Mouse (Mus musculus) stomach, embryonic 14.5 days (tissue): ENCODE results near the gene 4930519G04Rik. TPM values are rescaled to one million over a fixed set of nuclear protein-coding genes. Genes with fewer than 3 reads are reported as not detected.
A peak's percentile ranks its signal among the peaks of the same experiment; 100 is the strongest.

ENCODE experiments used
- ATAC-seq: fragments of 200-750 bp; cut with Nextera tagmentation; 2 replicates; pipeline ENCODE4 v1.8.0; 2017; ENCODE audit warnings: low read depth, moderate TSS enrichment; ENCODE audit not compliant: insufficient number of reproducible peaks, insufficient read depth, low FRiP score
- H3K27ac ChIP-seq: fragments of 300-500 bp; sonication (generic); 2 replicates; pipeline ENCODE4 v1.5.1; 2014; ENCODE audit warnings: mild to moderate bottlenecking, low read length, moderate library complexity, mixed read lengths
- H3K27me3 ChIP-seq: fragments of 300-500 bp; sonication (generic); 2 replicates; pipeline ENCODE4 v1.6.1; 2014; ENCODE audit warnings: low read length, control low read depth, mixed read lengths; ENCODE audit not compliant: control insufficient read depth, insufficient read depth
- H3K36me3 ChIP-seq: fragments of 300-500 bp; sonication (generic); 2 replicates; pipeline ENCODE4 v1.6.1; 2014; ENCODE audit warnings: mild to moderate bottlenecking, control low read depth, low read length, moderate library complexity, mixed read lengths; ENCODE audit not compliant: control insufficient read depth, insufficient read depth
- H3K4me1 ChIP-seq: fragments of 300-500 bp; sonication (generic); 2 replicates; pipeline ENCODE4 v1.6.1; 2014; ENCODE audit warnings: low read length, control low read depth, mixed read lengths; ENCODE audit not compliant: control insufficient read depth, insufficient read depth
- H3K4me2 ChIP-seq: fragments of 300-500 bp; sonication (generic); replicated peaks from 2 replicates; pipeline ENCODE4 v1.6.1; 2014; ENCODE audit warnings: low read depth, low read length, control low read depth
- H3K4me3 ChIP-seq: fragments of 300-500 bp; sonication (generic); 2 replicates; pipeline ENCODE4 v1.5.1; 2014; ENCODE audit warnings: low read depth, low read length, control low read depth
- H3K9ac ChIP-seq: fragments of 300-500 bp; sonication (generic); replicated peaks from 2 replicates; pipeline ENCODE4 v1.6.1; 2014; ENCODE audit warnings: low read depth, mild to moderate bottlenecking, control low read depth, low read length, moderate library complexity, mixed read lengths
- H3K9me3 ChIP-seq: fragments of 300-500 bp; sonication (generic); 2 replicates; pipeline ENCODE4 v1.6.1; 2016; ENCODE audit warnings: low read depth, low read length, control low read depth; ENCODE audit not compliant: control insufficient read depth
- WGBS: fragments of 180-500 bp; shearing (Covaris S2); extraction: QIAGEN DNeasy Blood & Tissue Kit; methylation state at CpG from one replicate; pipeline ENCODE4 v1.1.7; 2014; 5-methylcytosine and 5-hydroxymethylcytosine counted together
- polyA plus RNA-seq: library from polyadenylated mRNA; unstranded; fragments of >200 nt; fragmentation: Nextera tagmentation; extraction: Ambion mirVana; gene quantifications from 2 replicates; pipeline ENCODE4 v1.2.1, GENCODE M21; 2014

4930519G04Rik gene
- polyA plus RNA-seq, 1 experiment from 2014 or later: not detected

DNA sequence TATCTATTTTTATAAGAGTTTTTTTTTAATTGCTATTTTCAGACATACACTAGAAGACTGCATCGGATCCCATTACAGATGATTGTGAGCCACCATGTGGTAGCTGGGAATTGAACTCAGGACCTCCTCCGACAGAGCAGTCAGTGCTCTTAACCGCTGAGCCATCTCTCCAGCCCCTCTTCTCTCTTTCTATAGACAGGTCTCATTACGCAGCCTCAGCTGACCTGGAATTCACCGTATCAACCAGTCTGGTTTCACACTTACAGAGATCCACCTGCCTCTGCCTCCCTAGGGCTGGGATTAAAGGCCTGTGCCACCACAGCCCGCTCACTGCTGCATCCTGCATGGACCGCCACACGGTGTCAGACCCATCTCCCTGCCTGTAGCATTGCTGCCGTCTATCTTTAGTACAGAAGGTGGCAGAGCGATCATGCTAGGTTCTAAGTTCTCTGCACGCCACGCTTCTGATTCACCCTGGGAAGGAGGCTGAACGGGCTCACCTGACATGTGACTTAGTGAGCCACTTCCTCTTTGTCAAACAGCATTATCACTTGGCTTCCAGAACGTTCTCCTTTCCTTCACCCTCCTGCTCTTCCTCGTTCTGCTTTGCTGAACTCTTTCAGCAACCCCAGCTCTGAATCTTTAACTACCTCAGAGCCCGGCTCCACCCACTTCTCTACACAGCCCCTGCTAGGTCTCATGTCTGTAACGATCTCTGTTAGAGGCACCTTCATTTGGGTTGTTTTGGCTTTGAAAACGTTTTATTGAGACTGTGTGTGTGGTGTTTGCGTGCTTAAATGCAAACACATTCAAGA is 68.3 kb downstream of the 4930519G04Rik start:
- Histone ChIP-seq H3K4me3 (no peak overlapping the region), H3K36me3 (no peaks in the 10 kb centered on the region), H3K4me2 (no peak overlapping the region), H3K27me3 (no peaks in the 10 kb centered on the region), H3K4me1 (peaks cover 3% of the 10 kb centered on the region; the same call in 1 of the 2 replicates), H3K9ac (no peak overlapping the region), H3K9me3 (peaks cover 4% of the 10 kb centered on the region), H3K27ac (no peak overlapping the region)
- WGBS: 74% methylated on average over 19 of the region's 19 CpGs
- no peak for ATAC-seq

DNA sequence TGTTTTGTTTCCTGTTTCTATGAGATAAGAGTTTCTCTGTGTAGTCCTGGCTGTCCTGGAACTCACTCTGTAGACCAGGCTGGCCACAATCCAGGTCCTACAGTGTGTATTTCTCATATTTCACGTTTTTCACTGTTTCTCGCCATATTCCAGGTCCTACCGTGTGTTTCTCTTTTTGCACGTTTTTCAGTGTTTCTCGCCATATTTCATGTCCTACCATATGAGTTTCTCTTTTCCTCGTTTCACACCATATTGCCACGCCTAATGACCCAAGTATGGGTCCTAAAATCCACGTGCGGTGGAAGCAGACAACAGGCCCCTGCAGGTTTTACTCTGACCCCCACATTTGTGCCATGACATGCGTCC is 68.9 kb downstream of the 4930519G04Rik start:
- Histone ChIP-seq H3K36me3 (no peaks in the 10 kb centered on the region), H3K27me3 (no peaks in the 10 kb centered on the region), H3K9me3 (peaks cover 4% of the 10 kb centered on the region), H3K4me3 (no peak overlapping the region), H3K4me1 (peaks cover 3% of the 10 kb centered on the region; the same call in 1 of the 2 replicates), H3K27ac (no peak overlapping the region), H3K9ac (no peak overlapping the region), H3K4me2 (no peak overlapping the region)
- ATAC-seq: no peak
- 58% methylated on average over 10 of the region's 10 CpGs for WGBS

DNA sequence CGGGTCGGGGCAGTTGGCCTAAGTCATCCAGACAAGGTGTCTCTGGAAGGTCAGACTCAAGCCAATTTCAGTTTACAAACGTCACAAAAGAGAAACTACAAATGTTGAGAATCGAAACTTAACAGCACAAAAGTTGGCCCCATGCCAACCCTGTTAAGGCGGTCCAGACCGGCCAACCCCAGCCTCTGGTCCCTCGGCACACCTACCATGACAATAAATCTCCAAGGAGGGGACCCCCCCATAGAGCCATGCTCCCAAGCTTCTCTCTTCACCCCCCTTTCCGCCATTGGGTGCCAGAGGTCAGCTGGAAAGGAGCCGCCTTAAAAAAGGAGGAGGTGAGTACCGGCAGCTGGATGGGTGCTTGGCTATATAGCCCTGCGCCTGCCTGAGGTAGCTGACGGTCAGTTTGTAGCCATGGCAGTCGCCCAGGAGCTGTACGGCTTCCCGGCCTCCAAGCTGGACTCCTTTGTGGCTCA is 69.6 kb downstream of the 4930519G04Rik start, which contains the start of gene Oasl1:
Oasl1 (plus strand) TSS at position 243 of the 476 bp plus-strand sequence.
- ATAC-seq: 0 out of 2 replicates have a peak, but pooled peaks have one; percentile 30
- Histone ChIP-seq H3K4me2 (peak within 1 kb of the TSS; percentile 54), H3K27me3 (no peaks in the 10 kb centered on the region), H3K27ac (no peak within 1 kb of the TSS), H3K36me3 (no peaks in the 10 kb centered on the region), H3K4me1 (peaks cover 3% of the 10 kb centered on the region; the same call in 1 of the 2 replicates), H3K9ac (peak within 1 kb of the TSS; percentile 21; the same call in 1 of the 2 replicates), H3K9me3 (peaks cover 4% of the 10 kb centered on the region), H3K4me3 (peak within 1 kb of the TSS; percentile 31)
- WGBS: 23% methylated on average over 15 of the region's 15 CpGs

DNA sequence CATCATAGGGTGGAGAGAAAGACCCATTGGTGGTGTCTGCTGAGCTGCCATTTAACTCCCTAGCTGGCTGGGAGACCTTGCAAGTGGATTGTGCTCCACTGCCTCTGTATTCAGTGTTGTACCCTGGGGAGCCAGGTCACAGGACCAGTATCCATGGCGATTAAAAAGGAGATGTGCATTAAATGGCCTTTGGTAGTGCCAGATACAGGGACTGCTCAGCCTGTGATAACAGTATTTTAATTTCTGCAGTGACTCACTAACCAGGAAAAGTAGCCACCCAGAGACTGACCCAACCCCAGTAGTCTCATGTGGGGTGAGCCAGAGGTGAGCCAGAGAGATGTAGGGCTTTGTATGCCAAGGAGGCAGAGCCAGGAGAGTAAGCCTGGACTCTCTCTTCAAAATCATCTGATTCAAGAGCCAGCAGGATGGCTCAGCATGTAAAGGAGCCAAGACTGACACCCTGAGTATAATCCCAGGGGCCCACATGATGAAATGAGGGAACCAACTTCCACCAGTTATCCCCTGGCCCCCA is 72.8 kb downstream of the 4930519G04Rik start:
- Histone ChIP-seq H3K27ac (no peak overlapping the region), H3K9me3 (peaks cover 4% of the 10 kb centered on the region), H3K27me3 (no peaks in the 10 kb centered on the region), H3K4me3 (no peak overlapping the region), H3K4me1 (peaks cover 3% of the 10 kb centered on the region; the same call in 1 of the 2 replicates), H3K9ac (no peak overlapping the region), H3K36me3 (no peaks in the 10 kb centered on the region), H3K4me2 (no peak overlapping the region)
- WGBS: 96% methylated on average over 1 of the region's 1 CpGs
- ATAC-seq: no peak

DNA sequence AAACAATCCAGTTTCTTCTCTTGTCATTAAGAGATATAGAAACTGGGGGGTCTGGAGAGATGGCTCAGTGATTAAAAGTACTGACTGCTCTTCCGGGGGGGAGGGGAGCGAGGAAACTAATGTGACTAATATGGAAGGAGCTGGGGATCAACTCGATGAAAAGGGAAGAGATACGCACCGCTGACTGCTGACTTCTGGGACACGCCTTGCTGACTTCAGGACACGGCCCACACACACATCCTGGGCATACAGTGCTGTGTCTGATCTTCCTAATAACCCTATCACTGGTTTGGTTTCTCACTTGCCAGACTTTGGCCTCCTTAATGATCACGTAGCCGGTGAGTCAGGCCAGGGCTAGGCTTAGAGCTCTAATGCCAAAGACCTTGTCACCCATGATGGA is 73.3 kb downstream of the 4930519G04Rik start:
- H3K27me3 ChIP-seq: no peaks in the 10 kb centered on the region
- H3K4me1 ChIP-seq: peaks cover 3% of the 10 kb centered on the region; the same call in 1 of the 2 replicates
- no peak overlapping the region for H3K4me2 ChIP-seq
- no peaks in the 10 kb centered on the region for H3K36me3 ChIP-seq
- no peak overlapping the region for H3K4me3 ChIP-seq
- ATAC-seq: no peak
- no peak overlapping the region for H3K27ac ChIP-seq
- WGBS: 82% methylated on average over 9 of the region's 9 CpGs
- no peak overlapping the region for H3K9ac ChIP-seq
- H3K9me3 ChIP-seq: peaks cover 4% of the 10 kb centered on the region

DNA sequence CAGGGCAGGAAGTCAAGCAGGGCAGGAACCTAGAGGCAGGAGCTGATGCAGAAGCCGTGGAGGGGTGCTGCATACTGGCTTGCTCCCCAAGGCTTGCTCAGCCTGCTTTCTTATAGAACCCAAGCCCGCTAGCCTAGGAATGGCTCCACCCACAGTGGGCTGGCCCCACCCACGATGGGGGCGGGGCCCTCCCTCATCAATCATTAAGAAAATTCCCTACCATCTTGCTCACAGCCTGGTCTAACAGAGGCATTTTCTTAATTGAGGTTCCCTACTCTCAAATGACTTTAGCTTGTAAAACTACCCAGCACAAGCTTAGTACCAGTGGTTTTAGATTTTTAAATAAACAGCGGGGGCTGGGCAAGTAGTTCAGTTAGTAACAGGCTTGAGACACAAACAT is 78.2 kb downstream of the 4930519G04Rik start:
- no peaks in the 10 kb centered on the region for H3K36me3 ChIP-seq
- no peaks in the 10 kb centered on the region for H3K27me3 ChIP-seq
- H3K27ac ChIP-seq: no peak overlapping the region
- no peak overlapping the region for H3K4me2 ChIP-seq
- no peak overlapping the region for H3K9ac ChIP-seq
- H3K4me1 ChIP-seq: no peaks in the 10 kb centered on the region
- no peak overlapping the region for H3K4me3 ChIP-seq
- ATAC-seq: no peak
- WGBS: 49% methylated on average over 5 of the region's 5 CpGs
- no peaks in the 10 kb centered on the region for H3K9me3 ChIP-seq

DNA sequence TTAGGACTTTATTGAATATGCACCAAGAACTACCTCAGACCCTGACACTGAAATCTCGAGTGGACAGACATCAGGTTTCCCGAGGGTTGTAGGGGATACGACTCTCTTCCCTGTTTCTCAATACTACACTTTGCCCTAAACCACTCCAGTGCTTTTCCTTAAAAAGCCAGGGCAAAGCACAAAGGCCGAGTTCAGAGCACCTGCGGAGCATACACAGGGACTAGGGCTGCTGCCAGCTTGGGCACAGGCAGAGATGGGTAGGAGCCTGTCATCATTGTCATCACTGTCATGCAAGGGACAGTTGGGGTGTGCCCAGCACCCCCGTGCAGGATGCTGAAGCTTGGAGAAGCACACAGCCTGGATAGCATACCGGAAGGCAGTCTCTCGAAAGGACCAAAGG is 79.7 kb downstream of the 4930519G04Rik start:
- H3K4me2 ChIP-seq: no peak overlapping the region
- no peak for ATAC-seq
- no peak overlapping the region for H3K9ac ChIP-seq
- no peaks in the 10 kb centered on the region for H3K9me3 ChIP-seq
- H3K27me3 ChIP-seq: no peaks in the 10 kb centered on the region
- no peaks in the 10 kb centered on the region for H3K36me3 ChIP-seq
- no peaks in the 10 kb centered on the region for H3K4me1 ChIP-seq
- H3K4me3 ChIP-seq: no peak overlapping the region
- 84% methylated on average over 8 of the region's 8 CpGs for WGBS
- H3K27ac ChIP-seq: no peak overlapping the region
